Comparison of ENCODE assay signal across 9 mouse cellular contexts in the genomic region with DNA sequence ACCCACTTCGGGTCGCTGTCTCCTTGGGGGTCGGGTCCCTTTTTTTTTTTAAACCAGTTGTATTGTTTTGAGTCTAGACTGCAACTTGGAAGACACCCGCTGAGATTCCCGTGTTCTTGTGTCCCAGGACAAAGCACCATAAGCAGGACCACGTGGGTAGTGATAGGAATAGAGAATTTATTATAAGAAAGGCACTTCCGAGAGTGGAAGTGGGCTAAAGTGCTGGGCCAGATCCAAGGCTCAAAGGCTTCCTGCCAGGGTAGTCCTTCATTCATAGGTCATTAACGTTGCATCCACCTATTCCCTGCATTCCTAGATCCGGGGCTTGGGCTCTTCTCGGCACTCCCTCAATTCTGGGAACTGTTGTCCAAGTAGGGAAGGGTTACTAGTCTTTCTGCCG. TPM values are rescaled to one million over a fixed set of nuclear protein-coding genes. Genes with fewer than 3 reads are reported as not detected.
DNase-seq lines count a peak whose midpoint lies in the region; ATAC-seq and TF ChIP-seq lines count a peak whose summit lies in the region.
"Had no signal": no experiment of that assay in that cellular context is flagged by ENCODE, and none has a peak within 500 bp of the region (broad histone marks: within the 10 kb centered on the region; RNA-seq: fewer than 3 reads in every experiment).

No protein-coding gene starts in this region.

- no peak for TF ChIP-seq POLR2A in kidney, adult 2 months (IDR thresholded peaks at IDR 0.05; ENCODE audit: low read depth, low read length)

- TF ChIP-seq EP300 in lung, postnatal 0 days (IDR thresholded peaks at IDR 0.05) = peak; percentile 66

- ATAC-seq in lung, postnatal 0 days = peak; percentile 21
- ATAC-seq in activated CD4-positive, CD25-positive, alpha-beta regulatory T cell, adult 4 months = no peak
- ATAC-seq: Patski had no signal

- peak overlapping the region; percentile 56 for H3K4me2 ChIP-seq in lung, postnatal 0 days (replicated peaks; ENCODE audit: low read depth, low read length)

- no peaks in the 10 kb centered on the region for H3K36me3 ChIP-seq in kidney, adult 2 months (ENCODE audit: control insufficient read depth, insufficient read depth, low read length)
- H3K36me3 ChIP-seq in lung, postnatal 0 days (ENCODE audit: insufficient read depth, low read length) = no peaks in the 10 kb centered on the region

- intact Hi-C loops in left cerebral cortex, adult 2 months (cut with DNase I) = loop anchor here (1.0 kb wide), 1 partner anchor 26 kb away; no protein-coding TSS in a partner anchor

- H3K9me3 ChIP-seq in lung, postnatal 0 days (ENCODE audit: low read length) = no peaks in the 10 kb centered on the region

- H3K4me3 ChIP-seq in left cerebral cortex, adult 2 months = peak overlapping the region; percentile 49
- peak overlapping the region; percentile 29 for H3K4me3 ChIP-seq in kidney, adult 2 months (ENCODE audit: insufficient read depth, low read depth, low read length)
- H3K4me3 ChIP-seq in lung, postnatal 0 days (ENCODE audit: low read depth, low read length) = peak overlapping the region; percentile 39

- TF ChIP-seq CTCF in left cerebral cortex, adult 2 months (IDR thresholded peaks at IDR 0.05) = no peak
- TF ChIP-seq CTCF in kidney, adult 2 months (conservative IDR thresholded peaks at IDR 0.05; ENCODE audit: insufficient read depth, insufficient read length, low read depth, low read length) = no peak
- TF ChIP-seq CTCF in lung, postnatal 0 days (IDR thresholded peaks at IDR 0.05) = no peak

- 5% methylated on average over 11 of the region's 11 CpGs for WGBS in kidney, adult 2 months
- WGBS in lung, postnatal 0 days = 3% methylated on average over 11 of the region's 11 CpGs

- peaks cover 16% of the 10 kb centered on the region for H3K4me1 ChIP-seq in kidney, adult 2 months (ENCODE audit: control insufficient read depth, insufficient read depth, low read length)
- H3K4me1 ChIP-seq in lung, postnatal 0 days (ENCODE audit: insufficient read depth, low read depth, low read length) = peaks cover 11% of the 10 kb centered on the region; the same call in 1 of the 2 replicates

- H3K27ac ChIP-seq in left cerebral cortex, adult 2 months = peak overlapping the region; percentile 75; the same call in 1 of the 2 replicates
- peak overlapping the region; percentile 4; the same call in 1 of the 2 replicates for H3K27ac ChIP-seq in kidney, adult 2 months (ENCODE audit: insufficient read depth, low read depth, low read length)
- peak overlapping the region; percentile 80 for H3K27ac ChIP-seq in lung, postnatal 0 days (ENCODE audit: low read length)

- H3K27me3 ChIP-seq in kidney, adult 2 months (replicated peaks; ENCODE audit: control insufficient read depth, insufficient read depth, low read length) = no peaks in the 10 kb centered on the region
- no peaks in the 10 kb centered on the region for H3K27me3 ChIP-seq in lung, postnatal 0 days (replicated peaks; ENCODE audit: insufficient read depth, low read length)
- H3K27me3 ChIP-seq: Patski had no signal

- H3K9ac ChIP-seq in lung, postnatal 0 days (replicated peaks; ENCODE audit: low read depth) = no peak overlapping the region; the same call in 1 of the 2 replicates

- no peak for DNase-seq in left cerebral cortex, adult 2 months (ENCODE audit: extremely low spot score in 1 of 2, low spot score in 2 of 2)
- DNase-seq in left cerebral cortex, adult 11 months (ENCODE audit: low spot score) = no peak
- peak; percentile 71 to 78 for DNase-seq in heart, adult 18-20 months
- peak; percentile 85 for DNase-seq in kidney, adult 2 months
- DNase-seq in lung, postnatal 0 days (ENCODE audit: low spot score) = peak; percentile 72
- DNase-seq in right cerebral cortex, postnatal 4 days = no peak
- no peak for DNase-seq in spleen, postnatal 36 days (ENCODE audit: low spot score in 2 of 2)

RNA-seq across cellular contexts. Expression of a gene that starts 18.5 kb away (rescaled TPM):
- total RNA-seq in left cerebral cortex, adult 2 months (2021) = 10 to 100 TPM; 22.1 to 26.3 TPM
- 10 to 100 TPM; 19.6 to 28.7 TPM for total RNA-seq in heart, adult 18-20 months (2021)
- polyA plus RNA-seq in kidney, adult 2 months (2012; rRNA removed) = 27.3 and 30.4 TPM in 2 replicates
- 62.6 and 76.5 TPM in 2 replicates for polyA plus RNA-seq in lung, postnatal 0 days (2015; fragmentation: Nextera tagmentation; extraction: Ambion mirVana)
- polyA plus RNA-seq in activated CD4-positive, CD25-positive, alpha-beta regulatory T cell, adult 4 months (2017; shearing (Covaris generic)) = 10 to 100 TPM; 25.4 to 30.9 TPM

RNA-seq across cellular contexts. Expression of a gene that starts 18.9 kb away (rescaled TPM):
- 10 to 100 TPM; 13.3 to 14.4 TPM for total RNA-seq in left cerebral cortex, adult 2 months (2021)
- total RNA-seq in heart, adult 18-20 months (2021) = 1 to 10 TPM; 8.3 to 8.8 TPM
- 18.1 and 21.3 TPM in 2 replicates for polyA plus RNA-seq in kidney, adult 2 months (2012; rRNA removed)
- 7.2 and 7.9 TPM in 2 replicates for polyA plus RNA-seq in lung, postnatal 0 days (2015; fragmentation: Nextera tagmentation; extraction: Ambion mirVana)
- polyA plus RNA-seq in activated CD4-positive, CD25-positive, alpha-beta regulatory T cell, adult 4 months (2017; shearing (Covaris generic)) = 10 to 100 TPM; 13.5 to 15.0 TPM

RNA-seq across cellular contexts. Expression of a gene that starts 24.0 kb away (rescaled TPM):
- total RNA-seq in left cerebral cortex, adult 2 months (2021) = 10 to 100 TPM; 46.8 to 50.0 TPM
- 100 to 1,000 TPM in 1 of 2 experiments, 10 to 100 TPM in 1; 97.9 to 139 TPM for total RNA-seq in heart, adult 18-20 months (2021)
- 78.5 and 85.8 TPM in 2 replicates for polyA plus RNA-seq in kidney, adult 2 months (2012; rRNA removed)
- polyA plus RNA-seq in lung, postnatal 0 days (2015; fragmentation: Nextera tagmentation; extraction: Ambion mirVana) = 66.0 and 69.6 TPM in 2 replicates
- polyA plus RNA-seq in activated CD4-positive, CD25-positive, alpha-beta regulatory T cell, adult 4 months (2017; shearing (Covaris generic)) = 1 to 10 TPM; 2.6 to 3.6 TPM

Comparison
In these comparisons a context has a peak if more than half of its experiments do, and no peak if none do; other contexts are left out.
1. DNase-seq: peak in heart, adult 18-20 months (2 of 2), kidney, adult 2 months (single experiment) and lung, postnatal 0 days (single experiment); none in left cerebral cortex, adult 2 months (0 of 2), left cerebral cortex, adult 11 months (single experiment), right cerebral cortex, postnatal 4 days (single experiment) and spleen, postnatal 36 days (0 of 2).
2. H3K27ac ChIP-seq: peak in every context shown above with its lines; median percentile 80 in lung, postnatal 0 days; 75 in left cerebral cortex, adult 2 months; 4 in kidney, adult 2 months.
3. RNA of a gene that starts 24.0 kb away (polyA plus RNA-seq): 78.5 to 85.8 TPM in kidney, adult 2 months and 66.0 to 69.6 TPM in lung, postnatal 0 days; 2.6 to 3.6 TPM in activated CD4-positive, CD25-positive, alpha-beta regulatory T cell, adult 4 months; every median in the first group is over 10 times any median in the second.
4. Peak in every context shown above with its lines, with median percentiles within 50 percentile points of each other: H3K4me3 ChIP-seq.